Mouse (Mus musculus) hindbrain, postnatal 0 days (tissue): Measurements from ENCODE around the gene Micall1. TPM values are rescaled to one million over a fixed set of nuclear protein-coding genes. Genes with fewer than 3 reads are reported as not detected.
A peak's percentile ranks its signal among the peaks of the same experiment; 100 is the strongest.

Experiments
- ATAC-seq: fragments of 200-750 bp; cut with Nextera tagmentation; 2 replicates; pipeline ENCODE4 v1.8.0; 2017; ENCODE audit warnings: mild to moderate bottlenecking, moderate TSS enrichment, moderate library complexity
- DNase-seq: peaks from one replicate; pipeline ENCODE4 v3.0.0-alpha.2; 2015; ENCODE audit warnings: low spot score
- H3K27ac ChIP-seq: fragments of 300-500 bp; sonication (generic); 2 replicates; pipeline ENCODE4 v1.5.1; 2014; ENCODE audit warnings: mild to moderate bottlenecking
- H3K27me3 ChIP-seq: fragments of 300-500 bp; sonication (generic); 2 replicates; pipeline ENCODE4 v1.6.1; 2014; ENCODE audit warnings: low read length, mixed read lengths; ENCODE audit not compliant: insufficient read depth
- H3K36me3 ChIP-seq: fragments of 300-500 bp; sonication (generic); 2 replicates; pipeline ENCODE4 v1.6.1; 2014; ENCODE audit warnings: low read length, mixed read lengths; ENCODE audit not compliant: insufficient read depth
- H3K4me1 ChIP-seq: fragments of 300-500 bp; sonication (generic); 2 replicates; pipeline ENCODE4 v1.6.1; 2014; ENCODE audit warnings: antibody characterized with exemption, low read length, mixed read lengths; ENCODE audit not compliant: insufficient read depth
- H3K4me2 ChIP-seq: fragments of 300-500 bp; sonication (generic); 2 replicates; pipeline ENCODE4 v1.6.1; 2014; ENCODE audit warnings: low read depth, mild to moderate bottlenecking, low read length, moderate library complexity, mixed read lengths
- H3K4me3 ChIP-seq: fragments of 300-500 bp; sonication (generic); 2 replicates; pipeline ENCODE4 v1.5.1; 2014; ENCODE audit warnings: low read length
- H3K9ac ChIP-seq: fragments of 300-500 bp; sonication (generic); replicated peaks from 2 replicates; pipeline ENCODE4 v1.6.1; 2014; ENCODE audit warnings: mild to moderate bottlenecking, low read length, moderate library complexity, mixed read lengths
- H3K9me3 ChIP-seq: fragments of 300-500 bp; sonication (generic); 2 replicates; pipeline ENCODE4 v1.6.1; 2016; ENCODE audit warnings: low read length, mixed read lengths
- CTCF ChIP-seq: IDR thresholded peaks from 2 replicates; pipeline ENCODE4 v1.5.1; 2016; ENCODE audit warnings: antibody characterized with exemption, control low read depth, low read depth
- WGBS: fragments of 180-500 bp; shearing (Covaris S2); extraction: QIAGEN DNeasy Blood & Tissue Kit; methylation state at CpG from one replicate; pipeline ENCODE4 v1.1.7; 2014; 5-methylcytosine and 5-hydroxymethylcytosine counted together
- polyA plus RNA-seq: library from polyadenylated mRNA; unstranded; fragments of >200 nt; fragmentation: Nextera tagmentation; extraction: Ambion mirVana; gene quantifications from 2 replicates; pipeline ENCODE4 v1.2.1, GENCODE M21; 2015
- total RNA-seq: library from RNA; depleted of rRNA; stranded (reverse); fragments of >200 nt; gene quantifications from 2 replicates; pipeline ENCODE4 v1.2.3, GENCODE M21; 2014

Micall1 gene
- total and polyA plus RNA-seq, 2 experiments from 2014 or later = 9.5 to 36.4 TPM

DNA sequence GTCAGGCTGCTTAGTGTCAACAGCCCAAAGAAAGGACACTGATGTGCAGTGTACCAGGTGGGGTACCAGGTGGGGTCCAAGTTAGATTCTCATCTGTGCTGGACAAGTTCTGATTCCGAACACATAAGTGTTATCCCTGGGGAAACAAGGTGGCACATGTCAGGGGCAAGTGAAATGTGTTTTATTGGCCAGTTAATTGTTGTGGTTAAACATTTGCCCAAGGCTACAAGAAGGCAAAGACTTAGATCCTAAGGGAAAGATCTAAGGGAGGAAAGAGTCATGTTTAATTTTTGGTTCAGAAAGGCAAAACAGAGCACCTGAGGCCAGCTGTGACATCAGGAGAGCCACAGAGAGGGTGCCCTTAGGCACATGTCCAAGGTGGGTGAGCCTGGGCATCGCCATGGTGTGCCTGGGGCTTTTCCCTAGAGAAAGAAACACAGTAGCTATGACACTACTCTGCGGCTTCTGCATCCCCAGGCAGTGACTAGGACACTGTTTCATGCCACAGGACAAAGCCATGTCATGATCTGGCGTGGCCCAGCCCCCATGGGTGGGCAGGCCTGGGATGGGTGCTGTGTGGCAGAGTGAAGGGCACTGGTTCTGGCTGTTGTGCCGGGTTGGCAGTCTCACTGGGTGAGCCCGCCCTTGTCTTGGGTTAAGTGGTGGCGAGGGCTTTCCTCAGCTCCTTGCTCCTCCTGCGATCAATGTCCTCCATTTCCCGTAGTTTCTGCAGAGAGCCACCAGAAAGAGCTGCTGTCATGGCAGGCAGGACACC lies 26.0 kb downstream of the Micall1 start:
- DNase-seq = no peak
- Histone ChIP-seq H3K4me1 (no peaks in the 10 kb centered on the region), H3K27me3 (no peaks in the 10 kb centered on the region), H3K4me2 (no peak overlapping the region), H3K27ac (no peak overlapping the region), H3K9ac (no peak overlapping the region), H3K36me3 (peaks cover 32% of the 10 kb centered on the region), H3K4me3 (no peak overlapping the region), H3K9me3 (no peaks in the 10 kb centered on the region)
- ATAC-seq = no peak
- WGBS = 82% methylated on average over 9 of the region's 9 CpGs
- no peak for TF ChIP-seq CTCF

GRCm38 (mm10) chr15:79135332-79135731 lies 26.6 kb downstream of the Micall1 start:
- Histone ChIP-seq H3K4me2 (no peak overlapping the region), H3K4me1 (no peaks in the 10 kb centered on the region), H3K27ac (no peak overlapping the region), H3K27me3 (no peaks in the 10 kb centered on the region), H3K36me3 (peaks cover 27% of the 10 kb centered on the region), H3K4me3 (no peak overlapping the region), H3K9me3 (no peaks in the 10 kb centered on the region), H3K9ac (no peak overlapping the region)
- WGBS = 79% methylated on average over 9 of the region's 9 CpGs
- TF ChIP-seq CTCF = no peak
- ATAC-seq (0 out of 2 replicates have a peak, but pooled peaks have one; percentile 18), DNase-seq (no peak)

DNA sequence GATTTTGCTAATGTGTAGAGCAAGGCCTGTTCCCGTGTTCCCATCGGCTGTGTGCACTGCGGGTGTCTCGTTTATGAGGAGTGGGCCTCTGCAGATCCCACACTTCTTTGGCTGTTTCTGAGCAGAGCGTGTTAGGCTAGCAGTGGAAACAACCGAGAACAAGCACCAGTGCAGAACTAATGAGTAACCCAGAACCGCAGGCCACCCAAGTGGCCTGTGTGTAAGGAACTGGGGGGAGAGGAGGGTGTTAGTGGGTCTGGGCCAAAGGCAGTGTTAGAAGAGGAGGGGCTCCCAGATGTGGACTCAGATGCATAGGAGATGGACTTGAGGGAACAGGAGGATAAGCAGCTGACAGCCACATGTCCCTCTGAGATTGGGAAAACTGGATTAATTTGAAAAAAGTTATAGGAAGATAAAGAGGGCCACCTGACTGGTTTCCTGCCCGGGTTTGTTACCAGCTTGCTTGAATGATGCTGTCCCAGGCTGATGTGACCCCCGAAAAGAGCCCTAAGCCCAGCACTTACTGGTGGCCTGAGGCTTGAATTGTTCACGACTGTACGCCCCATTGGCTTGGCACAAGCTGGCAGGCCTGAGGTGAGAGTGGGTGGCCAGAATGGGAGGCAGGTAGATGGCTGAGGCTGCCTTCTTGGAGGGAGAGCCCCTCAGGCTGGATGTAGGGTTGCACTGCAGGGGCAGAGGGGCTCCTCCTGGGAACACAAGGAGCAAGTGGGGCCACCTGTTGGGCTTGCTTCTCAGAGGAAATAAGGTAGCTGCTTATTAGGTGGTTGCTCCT lies 27.3 kb downstream of the Micall1 start:
- no peak for TF ChIP-seq CTCF
- ATAC-seq (no peak), DNase-seq (peak; percentile 22)
- Histone ChIP-seq H3K4me1 (no peaks in the 10 kb centered on the region), H3K9me3 (no peaks in the 10 kb centered on the region), H3K27ac (no peak overlapping the region), H3K36me3 (peaks cover 27% of the 10 kb centered on the region), H3K9ac (no peak overlapping the region), H3K4me3 (no peak overlapping the region), H3K27me3 (no peaks in the 10 kb centered on the region), H3K4me2 (no peak overlapping the region)
- WGBS = 61% methylated on average over 11 of the region's 11 CpGs

DNA sequence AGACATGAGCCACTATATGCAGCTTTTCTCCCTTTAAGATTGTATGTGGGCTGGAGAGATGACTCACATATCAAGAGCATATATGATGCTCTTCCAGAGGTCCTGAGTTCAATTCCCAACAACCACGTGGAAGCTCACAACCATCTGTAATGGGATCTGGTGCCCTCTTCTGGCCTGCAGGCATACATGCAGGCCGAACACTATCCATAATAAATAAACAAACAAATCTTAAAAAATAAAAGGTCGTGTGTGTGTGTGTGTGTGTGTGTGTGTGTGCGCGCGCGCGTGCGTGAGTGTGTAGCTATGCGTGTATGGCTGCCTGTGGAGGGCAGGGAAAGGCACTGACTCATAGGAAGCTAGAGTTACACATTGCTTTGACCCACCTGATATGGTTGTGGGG lies 30.9 kb downstream of the Micall1 start:
- H3K27me3 ChIP-seq = no peaks in the 10 kb centered on the region
- H3K27ac ChIP-seq = no peak overlapping the region
- no peaks in the 10 kb centered on the region for H3K9me3 ChIP-seq
- no peak for ATAC-seq
- peaks cover 9% of the 10 kb centered on the region; the same call in 1 of the 2 replicates for H3K36me3 ChIP-seq
- no peak overlapping the region for H3K4me3 ChIP-seq
- H3K4me2 ChIP-seq = 0 out of 2 replicates have a peak overlapping the region, but pooled peaks have one; percentile 96
- no peaks in the 10 kb centered on the region for H3K4me1 ChIP-seq
- TF ChIP-seq CTCF = peak; percentile 64
- no peak for DNase-seq
- H3K9ac ChIP-seq = no peak overlapping the region
- WGBS = 65% methylated on average over 10 of the region's 10 CpGs

GRCm38 (mm10) chr15:79140866-79141565 lies 32.3 kb downstream of the Micall1 start, which contains the start of the genes Polr2f and 1700088E04Rik:
TSS of gene Polr2f (plus strand) at chr15:79141009.
TSS of gene 1700088E04Rik (minus strand) at chr15:79141253.
- H3K27ac ChIP-seq = peak within 1 kb of the TSS; percentile 23; the same call in 1 of the 2 replicates
- TF ChIP-seq CTCF = no peak
- H3K27me3 ChIP-seq = no peaks in the 10 kb centered on the region
- peak within 1 kb of the TSS; percentile 96 for H3K4me2 ChIP-seq
- peak within 1 kb of the TSS; percentile 71 for H3K9ac ChIP-seq
- H3K9me3 ChIP-seq = no peaks in the 10 kb centered on the region
- ATAC-seq = peak; percentile 93
- DNase-seq = peak; percentile 98
- peaks cover 21% of the 10 kb centered on the region for H3K36me3 ChIP-seq
- no peaks in the 10 kb centered on the region for H3K4me1 ChIP-seq
- under 1% methylated on average over 57 of the region's 57 CpGs for WGBS
- H3K4me3 ChIP-seq = peak within 1 kb of the TSS; percentile 91

GRCm38 (mm10) chr15:79141566-79141917 lies 32.8 kb downstream of the Micall1 start:
- H3K36me3 ChIP-seq = peaks cover 25% of the 10 kb centered on the region
- ATAC-seq = no peak
- H3K9me3 ChIP-seq = no peaks in the 10 kb centered on the region
- TF ChIP-seq CTCF = no peak
- WGBS = 2% methylated on average over 7 of the region's 7 CpGs
- H3K4me3 ChIP-seq = peak overlapping the region; percentile 91
- H3K27ac ChIP-seq = peak overlapping the region; percentile 23; the same call in 1 of the 2 replicates
- no peaks in the 10 kb centered on the region for H3K27me3 ChIP-seq
- peak overlapping the region; percentile 71 for H3K9ac ChIP-seq
- no peaks in the 10 kb centered on the region for H3K4me1 ChIP-seq
- peak overlapping the region; percentile 96 for H3K4me2 ChIP-seq
- no peak for DNase-seq
